ENCODE assay signal across 8 mouse cellular contexts in the genomic region with DNA sequence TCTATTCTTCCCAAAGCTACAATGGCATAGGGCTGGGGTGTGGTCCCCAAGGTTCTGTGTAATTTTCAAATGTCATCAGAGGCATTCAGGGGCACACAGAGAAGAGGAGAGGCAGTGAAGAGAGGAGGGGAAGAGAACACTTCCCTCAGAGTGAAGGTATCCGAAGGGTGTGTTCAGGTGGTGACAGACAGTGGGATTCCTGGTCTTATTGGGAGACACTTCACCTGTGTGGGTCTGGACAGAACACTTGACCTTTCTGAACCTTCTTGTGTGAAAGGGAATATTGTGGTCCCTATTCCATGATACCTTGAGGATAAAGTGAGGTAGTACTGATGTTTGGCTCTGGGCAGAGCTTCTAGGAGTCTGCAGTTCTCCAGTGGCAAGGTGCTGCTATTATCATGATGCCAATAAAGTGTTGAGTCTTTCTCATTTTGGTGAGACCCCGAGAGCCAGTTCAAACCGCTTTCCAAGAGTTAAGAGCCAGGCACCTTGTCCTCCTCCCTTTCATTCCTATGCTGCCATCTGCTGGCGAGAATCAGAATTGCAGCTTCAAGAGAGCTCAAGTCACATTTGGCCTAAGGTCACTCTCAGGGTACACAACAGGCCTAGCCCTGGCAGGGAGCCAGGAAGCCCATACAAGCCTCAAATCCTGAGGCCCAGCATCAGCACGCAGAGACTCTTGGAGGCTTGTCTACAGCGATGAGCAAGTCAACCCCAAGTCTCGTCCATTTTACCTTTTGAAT. TPM values are rescaled to one million over a fixed set of nuclear protein-coding genes. Genes with fewer than 3 reads are reported as not detected.
A peak's percentile ranks its signal among the peaks of the same experiment; 100 is the strongest.
DNase-seq lines count a peak whose midpoint lies in the region; ATAC-seq and TF ChIP-seq lines count a peak whose summit lies in the region.

No protein-coding gene starts in this region.

- DNase-seq in ES-CJ7 (ENCODE audit: low read depth, low spot score) = peak; percentile 91
- DNase-seq in c-Kit-positive CD71-positive TER-119-positive erythroid progenitor cells, embryonic 14.5 days (ENCODE audit: low spot score) = peak; percentile 74
- DNase-seq in forebrain, embryonic 14.5 days (ENCODE audit: low spot score) = peak; percentile 88
- peak; percentile 49 for DNase-seq in heart, postnatal 25 days (ENCODE audit: low spot score)
- peak; percentile 86 for DNase-seq in large intestine, adult 2 months (ENCODE audit: low read depth, low spot score)
- DNase-seq in lung, embryonic 14.5 days = peak; percentile 92
- peak; percentile 81 for DNase-seq in ovary, postnatal 10 days (ENCODE audit: low spot score)
- peak; percentile 74 for DNase-seq in thymus, postnatal 0 days (ENCODE audit: low spot score)

- no peaks in the 10 kb centered on the region for H3K9me3 ChIP-seq in forebrain, embryonic 14.5 days (replicated peaks; ENCODE audit: control insufficient read depth, low read length)
- no peaks in the 10 kb centered on the region for H3K9me3 ChIP-seq in lung, embryonic 14.5 days (ENCODE audit: low read depth, low read length)

- H3K27me3 ChIP-seq in forebrain, embryonic 14.5 days (replicated peaks; ENCODE audit: control insufficient read depth, insufficient read depth, low read length) = no peaks in the 10 kb centered on the region
- no peaks in the 10 kb centered on the region for H3K27me3 ChIP-seq in lung, embryonic 14.5 days (ENCODE audit: insufficient read depth, low read length)

- H3K4me3 ChIP-seq in forebrain, embryonic 14.5 days (ENCODE audit: low read depth, low read length) = no peak overlapping the region
- H3K4me3 ChIP-seq in lung, embryonic 14.5 days (ENCODE audit: low read depth, low read length) = no peak overlapping the region

- H3K4me1 ChIP-seq in forebrain, embryonic 14.5 days (ENCODE audit: control insufficient read depth, insufficient read depth, low read length) = no peaks in the 10 kb centered on the region
- H3K4me1 ChIP-seq in lung, embryonic 14.5 days (ENCODE audit: insufficient read depth) = no peaks in the 10 kb centered on the region

- intact Hi-C loops in heart, postnatal 25 days (cut with DNase I) = loop anchor here (1.0 to 5.0 kb wide), 4 partner anchors 46 to 382 kb away; partner anchors contain the start of gene Pxk

- no peak overlapping the region for H3K27ac ChIP-seq in forebrain, embryonic 14.5 days (ENCODE audit: low read depth, low read length)
- no peak overlapping the region for H3K27ac ChIP-seq in lung, embryonic 14.5 days (ENCODE audit: low read depth)

- ATAC-seq in forebrain, embryonic 14.5 days = peak; percentile 69
- peak; percentile 44 for ATAC-seq in lung, embryonic 14.5 days (ENCODE audit: insufficient read depth)

- WGBS in forebrain, embryonic 14.5 days = 21% methylated on average over 7 of the region's 7 CpGs
- WGBS in large intestine, adult 2 months = 25% methylated on average over 7 of the region's 7 CpGs
- WGBS in lung, embryonic 14.5 days = 19% methylated on average over 7 of the region's 7 CpGs

- no peak overlapping the region for H3K9ac ChIP-seq in forebrain, embryonic 14.5 days (ENCODE audit: low read length)
- H3K9ac ChIP-seq in lung, embryonic 14.5 days = no peak overlapping the region

- no peak overlapping the region for H3K4me2 ChIP-seq in forebrain, embryonic 14.5 days (ENCODE audit: low read length)
- no peak overlapping the region for H3K4me2 ChIP-seq in lung, embryonic 14.5 days

- H3K36me3 ChIP-seq in forebrain, embryonic 14.5 days (ENCODE audit: control insufficient read depth, insufficient read depth, low read length) = no peaks in the 10 kb centered on the region
- H3K36me3 ChIP-seq in lung, embryonic 14.5 days (ENCODE audit: insufficient read depth) = no peaks in the 10 kb centered on the region

- peak; percentile 98 for TF ChIP-seq CTCF in lung, embryonic 14.5 days (IDR thresholded peaks at IDR 0.05; ENCODE audit: low read depth)

RNA-seq across cellular contexts. Expression of gene Fam107a, which starts 28.6 kb away (rescaled TPM):
- polyA plus RNA-seq in forebrain, embryonic 14.5 days (2014; fragmentation: Nextera tagmentation; extraction: Ambion mirVana) = 0.14 and 0.15 TPM in 2 replicates
- total RNA-seq in heart, postnatal 25 days (2021) = 10 to 100 TPM in 1 of 2 experiments, 1 to 10 TPM in 1; 4.8 to 10.6 TPM
- polyA plus RNA-seq in large intestine, adult 2 months (2012; rRNA removed) = 0.58 and 1.2 TPM in 2 replicates
- polyA plus RNA-seq in lung, embryonic 14.5 days (2014; fragmentation: Nextera tagmentation; extraction: Ambion mirVana) = 0.38 and 0.58 TPM in 2 replicates
- 0.16 and 0.17 TPM in 2 replicates for polyA plus RNA-seq in thymus, postnatal 0 days (2015; fragmentation: Nextera tagmentation; extraction: Ambion mirVana)

RNA-seq across cellular contexts. Expression of gene Oit1, which starts 32.1 kb away (rescaled TPM):
- not detected in 2 replicates for polyA plus RNA-seq in forebrain, embryonic 14.5 days (2014; fragmentation: Nextera tagmentation; extraction: Ambion mirVana)
- not detected for total RNA-seq in heart, postnatal 25 days (2021)
- 112 and 138 TPM in 2 replicates for polyA plus RNA-seq in large intestine, adult 2 months (2012; rRNA removed)
- polyA plus RNA-seq in lung, embryonic 14.5 days (2014; fragmentation: Nextera tagmentation; extraction: Ambion mirVana) = 0.43 and 0.65 TPM in 2 replicates
- 3.6 and 4.3 TPM in 2 replicates for polyA plus RNA-seq in thymus, postnatal 0 days (2015; fragmentation: Nextera tagmentation; extraction: Ambion mirVana)

Comparison
In these comparisons a context has a peak if more than half of its experiments do, and no peak if none do; other contexts are left out.
1. RNA of gene Oit1, which starts 32.1 kb away (polyA plus RNA-seq): 112 to 138 TPM in large intestine, adult 2 months; 3.6 to 4.3 TPM in thymus, postnatal 0 days, 0.43 to 0.65 TPM in lung, embryonic 14.5 days and not detected in forebrain, embryonic 14.5 days; every median in the first group is over 10 times any median in the second.
2. Peak in every context shown above with its lines, with median percentiles within 50 percentile points of each other: DNase-seq.